Mouse (Mus musculus) ovary, postnatal 14 days (tissue): ENCODE measurements around the gene Gm8332.
"Not testable (repeated sequence)": the region's sequence is repeated elsewhere in the genome, so short reads cannot be mapped to it uniquely, and the experiment has no call there.

Experiments used
- DNase-seq: peaks from one replicate; pipeline ENCODE4 v3.0.0; 2022; ENCODE audit warnings: low spot score

Gene Gm8332

DNA sequence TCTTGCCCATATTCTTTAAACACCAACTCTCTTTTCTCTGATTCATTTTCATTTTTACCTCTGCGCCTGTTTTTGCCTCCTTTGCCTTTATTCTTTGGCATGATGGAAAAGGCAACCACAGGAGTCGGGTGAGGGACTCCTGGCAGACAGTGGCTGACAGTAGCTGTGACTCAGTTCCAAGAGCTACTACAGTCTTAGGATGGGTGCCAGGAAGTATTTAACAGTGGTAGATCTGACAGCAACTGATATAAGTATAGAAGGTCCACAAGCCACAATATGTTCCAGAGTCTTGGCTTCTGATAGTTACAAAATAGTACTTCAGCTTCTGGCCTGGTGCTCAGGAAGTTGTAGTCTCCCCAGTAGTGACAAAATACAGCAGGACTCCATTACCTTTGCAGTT is at the start of gene Gm8332:
Gene Gm8332 (minus strand): TSS at position 101 of the 400 bp plus-strand sequence.
- DNase-seq = not testable (repeated sequence)

DNA sequence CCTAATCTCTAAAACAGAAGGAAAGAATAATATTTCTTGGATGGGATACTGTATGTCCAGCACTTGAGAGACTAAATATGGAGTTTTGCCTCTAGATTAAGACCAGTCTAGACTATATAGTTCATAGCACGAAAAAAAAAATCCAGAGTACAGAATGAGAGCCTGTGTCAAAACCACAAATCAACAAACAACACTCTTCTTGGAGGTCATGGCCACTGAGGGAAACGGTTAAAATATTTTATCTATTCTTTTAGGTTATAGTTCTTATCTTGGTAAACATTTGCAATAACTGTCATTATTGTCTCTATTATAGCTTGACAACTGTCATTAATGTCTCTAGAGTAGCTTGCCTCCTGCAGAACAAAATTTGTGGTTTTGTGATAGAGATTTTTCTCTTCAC is 47.3 kb upstream of the Gm8332 start:
- not testable (repeated sequence) for DNase-seq

DNA sequence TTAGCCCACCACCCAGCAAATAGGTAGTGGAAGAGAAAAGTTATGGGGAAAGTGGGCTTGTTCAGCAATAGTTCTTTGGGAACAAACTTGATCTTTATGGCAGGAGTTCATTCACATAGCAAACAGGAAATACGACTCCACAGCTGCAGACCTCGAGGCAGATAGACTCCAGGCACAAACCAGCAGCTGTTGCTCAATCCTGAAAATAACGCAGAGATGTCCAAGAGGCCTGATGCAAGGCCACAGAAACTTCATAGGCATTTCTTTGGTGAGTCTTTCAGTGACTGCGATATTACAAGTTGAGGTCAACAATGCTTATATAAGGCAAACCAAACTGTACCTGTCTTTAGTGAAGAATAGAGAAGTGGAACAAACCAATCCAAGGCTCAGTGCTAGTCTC is 43.2 kb upstream of the Gm8332 start:
- not testable (repeated sequence) for DNase-seq

DNA sequence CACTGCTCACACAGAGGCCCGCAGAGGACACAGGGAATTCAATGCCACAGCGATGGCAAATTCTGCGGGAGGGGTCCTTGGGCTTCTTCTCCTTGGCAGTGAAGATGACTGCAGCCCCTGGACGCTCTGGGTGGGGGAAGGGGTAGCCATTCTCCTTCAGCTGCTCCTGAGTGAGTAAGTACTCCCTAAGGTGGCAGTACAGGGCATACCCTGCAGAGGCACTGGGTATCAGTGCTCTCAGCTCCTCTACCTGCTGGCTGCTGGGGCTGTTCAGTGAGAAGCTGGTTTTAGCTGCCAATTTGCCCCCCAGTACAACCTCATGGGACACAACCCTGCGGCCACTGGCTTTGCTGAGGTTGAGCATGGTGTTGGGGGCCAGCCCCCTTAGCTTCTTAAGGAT is 35.3 kb upstream of the Gm8332 start:
- DNase-seq = not testable (repeated sequence)

DNA sequence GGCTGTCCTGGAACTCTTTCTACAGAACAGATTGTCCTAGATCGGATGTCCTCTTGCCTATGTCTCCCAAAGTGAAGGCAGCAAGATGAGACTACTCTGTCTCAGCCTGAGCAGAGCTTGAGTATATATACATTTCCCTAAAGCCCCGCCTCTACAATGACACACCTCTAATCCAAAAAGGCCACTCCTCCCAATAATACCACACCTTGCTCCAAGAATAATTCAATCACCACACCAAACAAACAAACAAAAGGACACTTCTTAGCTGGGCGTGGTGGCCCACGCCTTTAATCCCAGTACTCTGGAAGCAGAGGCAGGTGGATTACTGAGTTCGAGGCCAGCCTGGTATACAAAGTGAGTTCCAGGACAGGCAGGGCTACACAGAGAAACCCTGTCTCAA is 24.5 kb upstream of the Gm8332 start, which contains the start of gene Gm5662:
Gene Gm5662 (minus strand): TSS at position 101 of the 400 bp plus-strand sequence.
- DNase-seq = not testable (repeated sequence)

DNA sequence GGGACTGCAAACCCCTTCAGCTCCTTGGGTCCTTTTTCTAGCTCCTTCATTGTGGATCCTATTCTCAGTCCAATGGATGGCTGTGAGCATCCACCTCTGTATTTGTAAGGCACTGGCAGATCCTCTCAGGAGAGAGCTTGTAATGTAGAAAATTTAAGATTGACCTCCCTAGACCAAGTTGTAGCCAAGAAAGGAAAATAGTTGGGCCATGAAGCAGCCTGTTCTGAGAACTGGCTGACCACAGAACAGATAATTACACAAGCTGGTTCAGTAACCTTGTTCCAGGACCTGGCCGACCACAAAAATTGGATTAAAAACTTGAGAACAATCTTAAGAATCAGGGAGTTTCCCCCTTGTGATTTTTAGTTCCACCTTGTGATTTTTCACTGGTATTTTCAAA is 7.3 kb upstream of the Gm8332 start:
- no peak for DNase-seq

DNA sequence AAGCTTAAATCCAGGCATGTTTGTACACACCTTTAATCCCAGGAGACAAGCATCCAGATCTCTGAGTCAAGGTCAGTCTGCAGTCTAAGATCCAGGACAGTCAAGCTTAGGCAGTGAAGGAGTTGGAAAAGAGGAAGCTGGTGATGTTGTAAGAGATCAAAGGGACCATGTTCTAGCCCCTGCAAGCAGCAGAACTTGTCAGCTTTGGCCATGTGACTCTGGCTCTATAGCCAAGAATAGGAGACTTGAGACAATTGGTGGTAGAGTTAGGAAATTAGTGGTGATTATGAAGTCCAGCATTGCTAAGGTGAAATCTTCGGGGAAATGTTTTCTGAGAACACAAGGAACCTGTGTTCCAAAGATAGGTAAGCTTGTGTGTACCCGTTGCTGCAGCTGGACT is 6.0 kb upstream of the Gm8332 start:
- not testable (repeated sequence) for DNase-seq

DNA sequence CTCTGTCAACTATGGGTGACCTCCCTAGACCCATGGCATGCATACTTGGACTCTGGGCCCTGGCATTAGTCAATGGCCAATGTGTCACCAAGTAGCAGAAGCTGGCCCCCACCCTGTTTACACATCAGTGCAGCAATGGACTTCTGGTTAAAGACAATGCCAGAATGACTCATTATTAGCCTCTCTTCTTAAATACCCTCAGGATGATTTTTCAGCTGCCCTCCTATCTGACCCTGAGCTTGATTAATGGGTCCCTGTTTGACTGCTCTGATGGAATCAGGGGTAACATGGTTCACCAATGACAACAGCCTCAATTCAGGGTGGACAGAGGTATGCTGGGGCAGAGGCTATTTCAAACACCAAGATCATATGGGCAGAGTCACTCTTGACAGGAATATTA is 4.1 kb downstream of the Gm8332 start:
- DNase-seq = not testable (repeated sequence)

DNA sequence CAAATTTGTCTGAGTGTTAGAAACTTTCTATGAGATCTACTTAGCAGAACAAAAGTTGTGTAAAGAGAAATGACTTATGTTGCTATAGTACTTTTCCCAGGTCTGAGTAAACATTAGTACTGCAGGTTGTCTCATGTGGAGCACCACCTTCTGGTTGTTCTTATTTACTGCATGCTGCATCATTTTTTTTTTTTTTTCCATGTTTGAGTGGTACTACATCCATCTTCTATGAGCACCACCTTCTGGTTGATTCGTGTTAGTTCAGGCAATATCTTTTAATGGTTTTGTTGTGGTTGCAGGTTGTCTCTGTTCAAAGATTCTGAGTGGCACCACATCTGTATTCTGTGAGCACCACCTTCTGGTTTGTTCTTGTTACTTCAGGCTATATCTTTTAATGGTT is 7.0 kb downstream of the Gm8332 start:
- DNase-seq = not testable (repeated sequence)

DNA sequence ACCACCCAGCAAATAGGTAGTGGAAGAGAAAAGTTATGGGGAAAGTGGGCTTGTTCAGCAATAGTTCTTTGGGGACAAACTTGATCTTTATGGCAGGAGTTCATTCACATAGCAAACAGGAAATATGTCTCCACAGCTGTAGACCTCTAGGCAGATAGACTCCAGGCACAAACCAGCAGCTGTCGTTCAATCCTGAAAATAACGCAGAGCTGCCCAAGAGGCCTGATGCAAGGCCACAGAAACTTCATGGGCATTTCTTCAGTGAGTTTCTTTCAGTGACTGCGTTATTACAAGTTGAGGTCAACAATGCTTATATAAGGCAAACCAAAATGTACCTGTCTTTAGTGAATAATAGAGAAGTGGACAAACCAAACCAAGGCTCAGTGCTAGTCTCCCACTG is 30.5 kb downstream of the Gm8332 start:
- no peak for DNase-seq

DNA sequence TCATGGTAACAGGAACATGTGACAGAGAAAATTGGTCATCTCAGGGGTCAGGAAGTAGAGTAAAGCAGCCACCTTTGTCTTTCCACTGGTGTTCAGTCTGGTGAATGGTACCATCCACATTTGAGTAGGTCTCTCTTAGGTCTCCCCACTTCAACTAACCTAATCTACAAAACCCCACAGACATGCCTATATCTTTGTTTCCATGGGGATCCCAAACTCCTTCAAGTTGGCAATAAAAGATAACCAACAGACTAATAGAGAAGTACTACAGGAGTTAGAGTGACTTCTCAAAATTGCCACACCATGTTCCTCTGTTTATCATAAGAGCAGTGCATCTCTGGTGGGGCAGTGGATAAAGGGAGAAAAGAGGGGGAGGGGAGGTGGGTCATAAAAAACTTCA is 31.8 kb downstream of the Gm8332 start:
- DNase-seq = not testable (repeated sequence)

DNA sequence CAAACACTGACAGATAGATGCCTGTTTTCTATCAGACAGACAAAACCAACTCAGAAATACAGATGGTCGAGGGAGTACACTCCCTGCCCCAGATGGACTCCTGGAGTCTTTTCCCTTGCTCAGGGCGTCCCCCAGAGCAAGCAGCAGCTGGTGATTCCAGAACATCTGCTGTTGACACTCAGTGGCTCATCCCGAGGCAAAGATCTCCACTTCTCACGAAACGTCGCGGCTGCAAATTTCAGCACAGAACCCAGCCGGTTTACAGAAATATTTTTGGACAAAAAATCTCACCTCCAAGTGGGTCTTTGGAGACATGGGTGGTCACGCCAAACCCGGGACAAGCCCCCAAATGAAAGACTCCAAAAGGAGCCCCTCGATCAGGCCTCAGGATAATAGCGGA is 35.3 kb downstream of the Gm8332 start:
- no peak for DNase-seq

DNA sequence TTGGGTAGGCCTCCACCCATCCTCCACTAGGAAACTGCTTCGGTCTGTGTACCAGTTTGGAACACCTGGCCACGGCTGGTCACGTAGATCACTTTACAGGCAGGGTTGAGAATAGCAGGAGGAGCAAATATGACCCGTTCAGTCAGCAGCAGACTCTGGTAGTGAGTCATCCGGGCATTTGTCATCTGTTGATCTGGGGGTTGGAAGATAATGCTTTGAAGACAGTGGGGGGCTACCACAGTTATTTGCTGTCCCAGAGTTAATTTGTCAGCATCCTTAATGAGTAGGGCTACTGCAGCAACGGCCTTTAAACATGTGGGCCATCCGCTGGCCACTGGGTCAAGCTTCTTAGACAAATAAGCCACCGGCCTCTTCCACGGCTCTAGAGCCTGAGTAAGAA is 38.4 kb downstream of the Gm8332 start:
- not testable (repeated sequence) for DNase-seq

DNA sequence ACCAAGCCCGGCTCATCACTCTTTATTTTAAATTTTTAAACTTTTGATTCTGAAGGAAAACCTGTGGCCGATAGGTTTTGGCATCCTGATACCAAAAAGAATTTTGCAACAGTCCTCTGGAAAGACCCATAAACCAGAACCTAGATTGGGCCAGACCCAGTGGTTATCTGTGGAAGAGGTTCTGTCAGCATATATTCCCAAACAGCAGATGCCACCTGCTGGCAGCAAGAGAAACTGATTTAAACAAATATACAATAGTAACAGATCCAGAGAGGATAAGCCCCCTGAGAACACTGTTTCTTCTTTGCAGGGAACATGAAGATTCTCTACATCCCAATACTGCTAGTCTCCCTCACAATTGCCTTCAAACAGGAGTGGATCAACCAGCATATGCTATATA is 47.0 kb downstream of the Gm8332 start:
- DNase-seq = no peak
